Mouse (Mus musculus): ENCODE measurements around the gene Sec24b.

DNA sequence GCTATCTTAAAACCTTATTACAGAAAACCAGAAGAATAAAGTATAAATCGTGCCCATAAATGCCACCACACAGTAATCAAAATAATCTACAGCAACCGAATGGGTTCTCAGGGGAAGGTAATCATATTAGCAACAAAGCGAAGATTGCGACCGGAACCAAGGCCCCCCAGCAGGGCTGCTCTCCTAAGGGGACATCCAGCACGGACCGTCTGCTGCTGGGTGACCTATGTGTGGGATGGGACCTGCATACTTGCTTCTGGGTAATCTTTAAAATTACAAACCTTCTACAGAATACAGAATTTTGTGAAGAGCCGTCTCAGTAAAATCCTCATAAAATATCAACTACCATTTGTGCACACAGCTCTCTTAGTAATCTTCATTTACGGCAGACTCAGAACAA lies 82.6 kb downstream of the Sec24b start:
- no peak for TF ChIP-seq CHD1 (IDR thresholded peaks at IDR 0.05; ENCODE audit: low read depth, low read length)
- no peak for TF ChIP-seq POLR2A (IDR thresholded peaks at IDR 0.05; ENCODE audit: control insufficient read depth in 1 of 2, insufficient read depth in 1 of 2, low read depth in 1 of 2, low read length in 2 of 2, poor library complexity in 1 of 2)
- TF ChIP-seq GATA1 (IDR thresholded peaks at IDR 0.05; ENCODE audit: low read depth, low read length), result no peak
- TF ChIP-seq ZNF384 (IDR thresholded peaks at IDR 0.05; ENCODE audit: low read depth, low read length), result no peak
